Mouse (Mus musculus) heart, embryonic 13.5 days (tissue): ENCODE data around the gene Arl15. TPM values are rescaled to one million over a fixed set of nuclear protein-coding genes. Genes with fewer than 3 reads are reported as not detected.

Source experiments
- ATAC-seq: fragments of 200-750 bp; cut with Nextera tagmentation; 2 replicates; pipeline ENCODE4 v1.8.0; 2017; ENCODE audit warnings: moderate TSS enrichment; ENCODE audit not compliant: insufficient number of reproducible peaks, low FRiP score, low TSS enrichment; ENCODE audit errors: extremely low read depth
- H3K27ac ChIP-seq: fragments of 300-500 bp; sonication (generic); replicated peaks from 2 replicates; pipeline ENCODE4 v1.5.1; 2015; ENCODE audit warnings: moderate library complexity, mild to moderate bottlenecking, inconsistent platforms
- H3K27me3 ChIP-seq: fragments of 300-500 bp; sonication (generic); replicated peaks from 2 replicates; pipeline ENCODE4 v1.6.1; 2015; ENCODE audit warnings: mild to moderate bottlenecking, inconsistent platforms
- H3K36me3 ChIP-seq: fragments of 300-500 bp; sonication (generic); 2 replicates; pipeline ENCODE4 v1.6.1; 2015; ENCODE audit warnings: mild to moderate bottlenecking, inconsistent platforms
- H3K4me1 ChIP-seq: fragments of 300-500 bp; sonication (generic); 2 replicates; pipeline ENCODE4 v1.6.1; 2015; ENCODE audit warnings: inconsistent platforms
- H3K4me2 ChIP-seq: fragments of 300-500 bp; sonication (generic); 2 replicates; pipeline ENCODE4 v1.6.1; 2015; ENCODE audit warnings: inconsistent platforms, mild to moderate bottlenecking, moderate library complexity
- H3K4me3 ChIP-seq: fragments of 300-500 bp; sonication (generic); 2 replicates; pipeline ENCODE4 v1.5.1; 2015; ENCODE audit warnings: moderate library complexity, mild to moderate bottlenecking, inconsistent platforms
- H3K9ac ChIP-seq: fragments of 300-500 bp; sonication (generic); 2 replicates; pipeline ENCODE4 v1.6.1; 2015; ENCODE audit warnings: inconsistent platforms, mild to moderate bottlenecking, moderate library complexity
- H3K9me3 ChIP-seq: fragments of 300-500 bp; sonication (generic); 2 replicates; pipeline ENCODE4 v1.6.1; 2016; ENCODE audit warnings: inconsistent platforms
- WGBS: fragments of 180-500 bp; shearing (Covaris S2); methylation state at CpG from one replicate; pipeline ENCODE4 v1.1.7; 2015; ENCODE audit warnings: mixed read lengths; 5-methylcytosine and 5-hydroxymethylcytosine counted together
- polyA plus RNA-seq: library from polyadenylated mRNA; unstranded; fragments of >200 nt; fragmentation: Nextera tagmentation; extraction: Ambion mirVana; gene quantifications from 2 replicates; pipeline ENCODE4 v1.2.1, GENCODE M21; 2015

Arl15 gene
- polyA plus RNA-seq, 1 experiment from 2014 or later = 6.1 TPM

GRCm38 (mm10) chr13:113861231-113861630 lies 66.9 kb downstream of the Arl15 start:
- ATAC-seq = no peak
- no peaks in the 10 kb centered on the region for H3K27me3 ChIP-seq
- H3K9ac ChIP-seq = no peak overlapping the region
- WGBS = 63% methylated on average over 9 of the region's 9 CpGs
- H3K4me3 ChIP-seq = no peak overlapping the region
- H3K36me3 ChIP-seq = no peaks in the 10 kb centered on the region
- H3K27ac ChIP-seq = no peak overlapping the region
- no peaks in the 10 kb centered on the region for H3K9me3 ChIP-seq
- peaks cover 46% of the 10 kb centered on the region for H3K4me1 ChIP-seq
- H3K4me2 ChIP-seq = no peak overlapping the region

GRCm38 (mm10) chr13:113862951-113863350 lies 68.6 kb downstream of the Arl15 start:
- H3K4me1 ChIP-seq = peaks cover 46% of the 10 kb centered on the region
- H3K9me3 ChIP-seq = no peaks in the 10 kb centered on the region
- 80% methylated on average over 10 of the region's 10 CpGs for WGBS
- H3K27ac ChIP-seq = no peak overlapping the region
- H3K4me2 ChIP-seq = no peak overlapping the region
- H3K4me3 ChIP-seq = no peak overlapping the region
- H3K27me3 ChIP-seq = no peaks in the 10 kb centered on the region
- H3K9ac ChIP-seq = no peak overlapping the region
- no peaks in the 10 kb centered on the region for H3K36me3 ChIP-seq
- ATAC-seq = no peak

- 58% methylated on average over 10 of the region's 10 CpGs for WGBS
- H3K4me2 ChIP-seq = no peak overlapping the region
- no peak overlapping the region for H3K4me3 ChIP-seq
- no peaks in the 10 kb centered on the region for H3K36me3 ChIP-seq
- H3K27ac ChIP-seq = no peak overlapping the region
- H3K27me3 ChIP-seq = no peaks in the 10 kb centered on the region
- ATAC-seq = no peak
- H3K9ac ChIP-seq = no peak overlapping the region
- peaks cover 44% of the 10 kb centered on the region for H3K4me1 ChIP-seq
- no peaks in the 10 kb centered on the region for H3K9me3 ChIP-seq
Observed at GRCm38 (mm10) chr13:113863688-113864087, 69.4 kb downstream of the Arl15 start.

GRCm38 (mm10) chr13:113864278-113864677 lies 70.0 kb downstream of the Arl15 start:
- Histone ChIP-seq H3K4me3 (no peak overlapping the region), H3K9me3 (no peaks in the 10 kb centered on the region), H3K36me3 (no peaks in the 10 kb centered on the region), H3K27me3 (no peaks in the 10 kb centered on the region), H3K27ac (no peak overlapping the region), H3K4me1 (peaks cover 40% of the 10 kb centered on the region), H3K9ac (no peak overlapping the region), H3K4me2 (no peak overlapping the region)
- no peak for ATAC-seq
- WGBS = 56% methylated on average over 7 of the region's 7 CpGs

GRCm38 (mm10) chr13:113864893-113865292 lies 70.6 kb downstream of the Arl15 start:
- H3K9me3 ChIP-seq = no peaks in the 10 kb centered on the region
- H3K36me3 ChIP-seq = no peaks in the 10 kb centered on the region
- WGBS = 36% methylated on average over 1 of the region's 1 CpGs
- peaks cover 40% of the 10 kb centered on the region for H3K4me1 ChIP-seq
- no peak overlapping the region for H3K4me3 ChIP-seq
- H3K27ac ChIP-seq = no peak overlapping the region
- no peaks in the 10 kb centered on the region for H3K27me3 ChIP-seq
- H3K9ac ChIP-seq = no peak overlapping the region
- ATAC-seq = no peak
- H3K4me2 ChIP-seq = no peak overlapping the region

GRCm38 (mm10) chr13:113865378-113865777 lies 71.1 kb downstream of the Arl15 start:
- H3K27me3 ChIP-seq = no peaks in the 10 kb centered on the region
- no peak for ATAC-seq
- WGBS = 48% methylated on average over 6 of the region's 6 CpGs

GRCm38 (mm10) chr13:113865806-113866205 lies 71.5 kb downstream of the Arl15 start:
- H3K27me3 ChIP-seq = no peaks in the 10 kb centered on the region
- ATAC-seq = no peak
- peaks cover 39% of the 10 kb centered on the region for H3K4me1 ChIP-seq
- H3K4me3 ChIP-seq = no peak overlapping the region
- no peak overlapping the region for H3K4me2 ChIP-seq
- H3K9ac ChIP-seq = 0 out of 2 replicates have a peak overlapping the region, but pooled peaks have one; percentile 5
- H3K27ac ChIP-seq = no peak overlapping the region
- H3K9me3 ChIP-seq = no peaks in the 10 kb centered on the region
- 35% methylated on average over 7 of the region's 7 CpGs for WGBS
- H3K36me3 ChIP-seq = no peaks in the 10 kb centered on the region

More at GRCm38 (mm10) chr13:113865378-113865777, 71.1 kb downstream of the Arl15 start:
- Histone ChIP-seq H3K9me3 (no peaks in the 10 kb centered on the region), H3K27ac (no peak overlapping the region; the same call in 1 of the 2 replicates), H3K36me3 (no peaks in the 10 kb centered on the region), H3K4me1 (peaks cover 41% of the 10 kb centered on the region), H3K9ac (0 out of 2 replicates have a peak overlapping the region, but pooled peaks have one; percentile 5), H3K4me2 (no peak overlapping the region), H3K4me3 (no peak overlapping the region)

GRCm38 (mm10) chr13:113867736-113868135 lies 73.4 kb downstream of the Arl15 start:
- Histone ChIP-seq H3K4me2 (no peak overlapping the region), H3K27ac (no peak overlapping the region), H3K9me3 (no peaks in the 10 kb centered on the region), H3K27me3 (no peaks in the 10 kb centered on the region), H3K4me1 (peaks cover 47% of the 10 kb centered on the region), H3K9ac (no peak overlapping the region), H3K4me3 (no peak overlapping the region), H3K36me3 (no peaks in the 10 kb centered on the region)
- WGBS = 93% methylated on average over 2 of the region's 2 CpGs
- ATAC-seq = no peak

- ATAC-seq = no peak
- H3K36me3 ChIP-seq = no peaks in the 10 kb centered on the region
- peaks cover 46% of the 10 kb centered on the region for H3K4me1 ChIP-seq
- WGBS = 44% methylated on average over 20 of the region's 20 CpGs
- H3K27me3 ChIP-seq = no peaks in the 10 kb centered on the region
- no peaks in the 10 kb centered on the region for H3K9me3 ChIP-seq
- H3K4me3 ChIP-seq = no peak overlapping the region
- no peak overlapping the region for H3K9ac ChIP-seq
- peak overlapping the region; percentile 36 for H3K27ac ChIP-seq
- H3K4me2 ChIP-seq = no peak overlapping the region
Observed at GRCm38 (mm10) chr13:113869212-113870205, 75.2 kb downstream of the Arl15 start.

GRCm38 (mm10) chr13:113870403-113870802 lies 76.1 kb downstream of the Arl15 start:
- Histone ChIP-seq H3K27ac (peak overlapping the region; percentile 36; the same call in 1 of the 2 replicates), H3K36me3 (no peaks in the 10 kb centered on the region), H3K27me3 (no peaks in the 10 kb centered on the region), H3K9me3 (no peaks in the 10 kb centered on the region), H3K4me1 (peaks cover 43% of the 10 kb centered on the region), H3K4me2 (peak overlapping the region; percentile 29), H3K4me3 (no peak overlapping the region), H3K9ac (no peak overlapping the region)
- WGBS = 68% methylated on average over 15 of the region's 15 CpGs
- ATAC-seq = no peak

- H3K4me1 ChIP-seq = peaks cover 40% of the 10 kb centered on the region
- no peak overlapping the region for H3K9ac ChIP-seq
- H3K36me3 ChIP-seq = no peaks in the 10 kb centered on the region
- ATAC-seq = no peak
- WGBS = 20% methylated on average over 13 of the region's 13 CpGs
- H3K9me3 ChIP-seq = no peaks in the 10 kb centered on the region
- H3K27me3 ChIP-seq = no peaks in the 10 kb centered on the region
- peak overlapping the region; percentile 52 for H3K4me2 ChIP-seq
- H3K4me3 ChIP-seq = no peak overlapping the region
- H3K27ac ChIP-seq = peak overlapping the region; percentile 14; the same call in 1 of the 2 replicates
Observed at GRCm38 (mm10) chr13:113871853-113872252, 77.5 kb downstream of the Arl15 start.
